Comparison of ENCODE assay signal across 22 mouse cellular contexts in the genomic region with DNA sequence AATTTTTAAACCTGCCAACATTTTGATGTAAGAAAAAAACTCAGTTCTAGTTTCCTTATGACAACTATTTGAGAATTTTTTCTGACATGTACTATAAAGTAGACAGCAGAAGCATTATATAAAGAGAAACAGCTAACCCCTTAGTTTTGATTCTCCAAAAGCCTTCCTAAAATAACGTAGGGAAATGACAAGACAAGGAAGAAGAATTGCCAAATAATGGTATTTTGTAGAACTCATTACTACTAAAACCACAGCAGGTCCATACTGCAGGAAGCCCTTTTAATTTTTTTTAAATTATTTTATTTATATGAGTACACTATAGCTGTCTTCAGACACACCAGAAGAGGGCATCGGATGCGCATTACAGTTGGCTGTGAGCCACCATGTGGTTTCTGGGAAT. TPM values are rescaled to one million over a fixed set of nuclear protein-coding genes. Genes with fewer than 3 reads are reported as not detected.
DNase-seq lines count a peak whose midpoint lies in the region; ATAC-seq lines count a peak whose summit lies in the region.
"Had no signal": no experiment of that assay in that cellular context is flagged by ENCODE, and none has a peak within 500 bp of the region (broad histone marks: within the 10 kb centered on the region; RNA-seq: fewer than 3 reads in every experiment).

No protein-coding gene starts in this region.

- peak; percentile 13 for DNase-seq in NIH3T3 (ENCODE audit: low read depth)
- DNase-seq in spleen, postnatal 10 days (ENCODE audit: low spot score in 2 of 2), result no peak
- DNase-seq in left cerebral cortex, postnatal 36 days (ENCODE audit: low spot score in 2 of 2), result no peak
- DNase-seq in ovary, postnatal 36 days (ENCODE audit: low spot score), result no peak
- DNase-seq: adrenal gland, adult 2 months; adrenal gland, postnatal 10 days; adrenal gland, postnatal 25 days; B cell, adult 2 months; cerebellum, adult 11 months; cerebellum, adult 18-20 months; cerebellum, adult 8-10 months; cerebellum, adult 9-11 months; cerebellum, postnatal 14 days; cerebellum, postnatal 36 days; embryo, embryonic 11 days had no signal

- peak; percentile 69 for ATAC-seq in granulocyte monocyte progenitor cell, adult 5-6 weeks (replicated peaks; ENCODE audit: poor library complexity, severe bottlenecking)
- ATAC-seq in megakaryocyte, adult 5-6 weeks (ENCODE audit: poor library complexity, severe bottlenecking), result peak; percentile 54; the same call in 1 of the 2 replicates
- ATAC-seq: CD4-positive, CD25-positive, alpha-beta regulatory T cell, adult 4 months; forebrain, embryonic 14.5 days; forebrain, embryonic 16.5 days had no signal

- intact Hi-C loops in left cerebral cortex, postnatal 36 days (cut with DNase I), result no loop called here

RNA-seq across cellular contexts. Expression of gene Nfxl1, which starts 8.3 kb away (rescaled TPM):
- total RNA-seq in granulocyte monocyte progenitor cell, adult 5-6 weeks (2014; fragmentation: Nextera tagmentation), result 25.8 and 27.1 TPM in 2 replicates
- 27.6 and 28.0 TPM in 2 replicates for total RNA-seq in granulocyte monocyte progenitor cell, adult 5-6 weeks (2017)
- total RNA-seq in megakaryocyte, adult 5-6 weeks (2015), result 18.5 and 24.1 TPM in 2 replicates
- 12.8 and 17.7 TPM in 2 replicates for total RNA-seq in megakaryocyte, adult 5-6 weeks (2017)
- 10 to 100 TPM; 10.3 to 16.9 TPM for total RNA-seq in left cerebral cortex, postnatal 36 days (2021)

RNA-seq across cellular contexts. Expression of gene Zar1, which starts 29.8 kb away (rescaled TPM):
- total RNA-seq in granulocyte monocyte progenitor cell, adult 5-6 weeks (2014; fragmentation: Nextera tagmentation), result not detected in 2 replicates
- not detected in 2 replicates for total RNA-seq in granulocyte monocyte progenitor cell, adult 5-6 weeks (2017)
- not detected in 2 replicates for total RNA-seq in megakaryocyte, adult 5-6 weeks (2015)
- total RNA-seq in megakaryocyte, adult 5-6 weeks (2017), result not detected in 2 replicates
- under 1 TPM; 0.27 to 0.39 TPM for total RNA-seq in left cerebral cortex, postnatal 36 days (2021)
- total RNA-seq: adrenal gland, adult 2 months; adrenal gland, postnatal 25 days; CH12.LX; common myeloid progenitor, adult 5-6 weeks had no signal

RNA-seq across cellular contexts. Expression of gene Gm5868, which starts 36.1 kb away (rescaled TPM):
- total RNA-seq in granulocyte monocyte progenitor cell, adult 5-6 weeks (2014; fragmentation: Nextera tagmentation), result not detected in 2 replicates
- not detected in 2 replicates for total RNA-seq in granulocyte monocyte progenitor cell, adult 5-6 weeks (2017)
- total RNA-seq in megakaryocyte, adult 5-6 weeks (2015), result not detected in 2 replicates
- not detected in 2 replicates for total RNA-seq in megakaryocyte, adult 5-6 weeks (2017)
- under 1 TPM in 1 of 2 experiments, not detected in 1; 0.93 TPM for total RNA-seq in left cerebral cortex, postnatal 36 days (2021)
- total RNA-seq: CH12.LX; common myeloid progenitor, adult 5-6 weeks had no signal

RNA-seq across cellular contexts. Expression of gene Corin, which starts 46.9 kb away (rescaled TPM):
- not detected in 2 replicates for total RNA-seq in granulocyte monocyte progenitor cell, adult 5-6 weeks (2014; fragmentation: Nextera tagmentation)
- not detected in 2 replicates for total RNA-seq in granulocyte monocyte progenitor cell, adult 5-6 weeks (2017)
- total RNA-seq in megakaryocyte, adult 5-6 weeks (2015), result not detected in 2 replicates
- total RNA-seq in megakaryocyte, adult 5-6 weeks (2017), result not detected in 2 replicates
- total RNA-seq in left cerebral cortex, postnatal 36 days (2021), result under 1 TPM; 0.32 to 0.34 TPM
- total RNA-seq: adrenal gland, adult 2 months; adrenal gland, postnatal 25 days; CH12.LX; common myeloid progenitor, adult 5-6 weeks had no signal
